Mouse (Mus musculus): ENCODE data around the gene E130218I03Rik.

DNA sequence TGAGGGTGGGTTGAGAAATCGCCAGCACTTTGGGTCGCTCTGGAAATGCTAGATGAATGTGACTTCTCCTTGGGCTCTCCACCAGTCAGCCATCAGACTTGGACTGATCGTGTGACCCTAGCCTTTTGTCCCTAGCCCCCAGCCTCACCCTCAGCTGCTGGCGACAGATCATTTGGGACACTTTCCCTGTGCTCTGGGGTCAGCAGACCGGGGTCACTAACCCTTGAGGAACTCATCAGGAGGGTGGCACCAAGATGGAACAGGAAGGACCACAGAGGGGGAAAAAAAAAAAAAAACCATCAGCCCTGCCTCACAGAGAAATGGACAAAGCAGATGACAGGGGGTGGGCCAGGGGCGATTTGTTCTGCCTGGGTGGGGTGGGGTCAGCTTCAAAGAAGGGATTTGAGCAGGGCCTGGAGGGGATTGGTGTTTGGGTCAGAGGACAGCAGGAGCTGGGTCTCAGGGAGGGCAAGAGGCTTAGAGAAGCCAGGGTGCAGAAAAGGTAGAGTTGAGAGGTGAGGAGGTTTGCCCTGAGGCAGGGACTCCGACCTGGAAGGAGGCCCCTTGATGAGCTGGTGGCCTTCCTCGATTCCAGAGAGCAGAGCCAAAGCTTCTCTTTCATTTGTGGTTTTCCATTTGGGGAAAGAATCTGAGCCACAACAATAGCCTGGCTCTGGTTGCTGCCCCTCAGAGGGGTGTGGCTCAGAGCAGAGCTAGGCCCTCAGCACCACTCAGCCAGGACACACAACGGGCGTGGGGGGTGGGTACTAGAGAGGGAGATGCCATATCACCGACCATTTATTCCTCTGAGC, 13.9 kb downstream of the E130218I03Rik start:
- TF ChIP-seq CTCF (IDR thresholded peaks at IDR 0.05; ENCODE audit: low read depth, low read length) (no peak), POLR2A (IDR thresholded peaks at IDR 0.05; ENCODE audit: extremely low read depth, insufficient read depth, low read length) (no peak)
